In the genomic region with DNA sequence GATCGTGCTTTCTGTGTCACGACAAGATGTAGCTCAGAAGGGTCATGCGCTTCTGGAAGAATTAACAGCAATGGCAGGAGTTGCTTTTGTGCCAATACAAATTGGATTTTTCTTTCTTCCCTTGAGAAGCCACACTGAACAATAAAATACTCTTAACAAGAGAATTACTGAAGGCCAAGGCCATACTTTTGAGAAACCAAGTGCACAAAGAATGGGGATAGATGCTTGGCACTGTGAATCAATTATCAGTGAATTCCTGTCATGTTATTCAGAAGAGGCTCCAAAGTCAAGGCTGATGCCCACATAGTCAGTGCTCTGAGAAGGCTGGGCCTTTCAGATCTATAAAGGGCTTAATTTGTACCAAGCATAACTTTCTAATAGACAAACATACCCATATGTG, we compare ENCODE assay signal across 18 mouse cellular contexts.
DNase-seq lines count a peak whose midpoint lies in the region; TF ChIP-seq lines count a peak whose summit lies in the region.
"Had no signal": no experiment of that assay in that cellular context is flagged by ENCODE, and none has a peak within 500 bp of the region (broad histone marks: within the 10 kb centered on the region; RNA-seq: fewer than 3 reads in every experiment).

No protein-coding gene starts in this region.

- TF ChIP-seq POLR2A in brain, embryonic 14.5 days (IDR thresholded peaks at IDR 0.05; ENCODE audit: borderline replicate concordance, extremely low read depth, insufficient read depth, insufficient read length, poor library complexity, severe bottlenecking), result no peak

- no peak for TF ChIP-seq CTCF in brain, embryonic 14.5 days (IDR thresholded peaks at IDR 0.05; ENCODE audit: borderline replicate concordance, extremely low read depth, insufficient read depth, insufficient read length)

- DNase-seq in adrenal gland, adult 2 months, result peak; percentile 15
- no peak for DNase-seq in adrenal gland, postnatal 14 days
- DNase-seq in Muller cell, postnatal 12 days (ENCODE audit: inconsistent ontology term), result peak; percentile 89
- peak; percentile 40 for DNase-seq in brain, embryonic 14.5 days (ENCODE audit: low read depth)
- DNase-seq in thymus, postnatal 25 days, result no peak
- no peak for DNase-seq in left cerebral cortex, postnatal 10 days (ENCODE audit: extremely low spot score in 1 of 2, low spot score in 2 of 2)
- DNase-seq: adrenal gland, adult 8-10 months; adrenal gland, postnatal 10 days; adrenal gland, postnatal 25 days; adrenal gland, postnatal 36 days; B cell, adult 2 months; cerebellum, adult 11 months; cerebellum, adult 11-12 months; cerebellum, adult 18-20 months; cerebellum, adult 2 months; cerebellum, adult 8-10 months; cerebellum, adult 9-10 months; cerebellum, adult 9-11 months had no signal

- intact Hi-C loops in left cerebral cortex, postnatal 10 days (cut with DNase I), result no loop called here

Comparison
In these comparisons a context has a peak if more than half of its experiments do, and no peak if none do; other contexts are left out.
1. DNase-seq: peak in adrenal gland, adult 2 months (single experiment), Muller cell, postnatal 12 days (single experiment) and brain, embryonic 14.5 days (single experiment); none in adrenal gland, postnatal 14 days (single experiment), thymus, postnatal 25 days (single experiment) and left cerebral cortex, postnatal 10 days (0 of 2).